Mouse (Mus musculus) layer of hippocampus, adult 2 months (tissue): ENCODE results near the gene Zfp119b. TPM values are rescaled to one million over a fixed set of nuclear protein-coding genes. Genes with fewer than 3 reads are reported as not detected.
A peak's percentile ranks its signal among the peaks of the same experiment; 100 is the strongest.
"Not testable (repeated sequence)": the region's sequence is repeated elsewhere in the genome, so short reads cannot be mapped to it uniquely, and the experiment has no call there.

Experiments
- DNase-seq, 2 experiments: peaks; one replicate each; pipeline ENCODE4 v3.0.0; 2022; ENCODE audit warnings: low spot score in 2 of 2
- H3K27ac ChIP-seq: fragments of 200-600 bp; 2 replicates; pipeline ENCODE4 v1.8.1; 2022
- H3K4me3 ChIP-seq: fragments of 200-600 bp; 2 replicates; pipeline ENCODE4 v1.8.1; 2022; ENCODE audit warnings: mild to moderate bottlenecking
- CTCF ChIP-seq: fragments of 200-600 bp; conservative IDR thresholded peaks from 2 replicates; pipeline ENCODE4 v1.8.1; 2022; ENCODE audit warnings: antibody characterized with exemption, mild to moderate bottlenecking, moderate library complexity
- total RNA-seq, 2 experiments: library from RNA; stranded (reverse); gene quantifications; 2 replicates each; pipeline ENCODE4 v1.2.3; 2021

The Zfp119b gene
- total RNA-seq, 2 experiments from 2014 or later = 3.5 to 4.0 TPM

DNA sequence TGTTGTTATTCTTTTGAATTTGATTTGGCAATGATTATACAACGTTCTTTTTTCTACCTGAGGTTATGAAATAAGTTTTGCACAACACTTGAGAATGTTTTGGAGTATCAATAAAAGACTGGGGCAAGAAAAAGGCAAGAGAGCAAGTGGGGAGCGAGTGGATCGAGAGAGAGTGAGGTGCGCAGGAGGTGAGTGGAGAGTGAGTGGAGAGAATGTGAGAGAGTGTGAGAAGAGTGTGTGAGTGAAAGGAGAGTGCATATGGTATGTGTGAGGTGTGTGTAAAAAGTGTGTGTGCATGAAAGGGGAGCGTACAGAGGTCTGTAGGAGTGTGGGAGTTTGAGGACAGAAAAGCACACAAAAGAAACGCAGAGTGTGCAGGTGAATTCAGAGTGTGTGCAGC is 45.2 kb downstream of the Zfp119b start:
- no peak overlapping the region for H3K4me3 ChIP-seq
- DNase-seq = no peak
- TF ChIP-seq CTCF = no peak
- no peak overlapping the region for H3K27ac ChIP-seq

DNA sequence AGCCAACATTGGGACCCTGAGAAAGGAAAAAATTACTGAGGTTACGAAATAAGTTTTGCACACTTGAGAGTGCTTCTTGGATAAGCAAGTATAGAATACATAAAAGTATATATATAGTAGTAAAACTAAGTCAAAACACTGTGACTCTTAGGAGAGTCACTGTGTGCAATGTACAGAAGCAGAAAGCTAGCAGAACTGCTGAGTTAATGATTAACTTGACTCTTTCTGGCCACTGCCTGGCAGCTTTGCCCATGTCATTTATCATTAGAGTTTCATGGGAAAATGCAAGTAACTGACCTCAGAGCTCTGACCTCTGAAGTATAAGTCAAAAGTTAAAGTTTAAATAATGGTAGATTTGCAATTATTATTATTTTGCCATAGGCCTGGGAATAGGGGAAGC is 45.6 kb downstream of the Zfp119b start:
- Histone ChIP-seq H3K4me3 (no peak overlapping the region), H3K27ac (no peak overlapping the region)
- no peak for DNase-seq
- TF ChIP-seq CTCF = no peak

DNA sequence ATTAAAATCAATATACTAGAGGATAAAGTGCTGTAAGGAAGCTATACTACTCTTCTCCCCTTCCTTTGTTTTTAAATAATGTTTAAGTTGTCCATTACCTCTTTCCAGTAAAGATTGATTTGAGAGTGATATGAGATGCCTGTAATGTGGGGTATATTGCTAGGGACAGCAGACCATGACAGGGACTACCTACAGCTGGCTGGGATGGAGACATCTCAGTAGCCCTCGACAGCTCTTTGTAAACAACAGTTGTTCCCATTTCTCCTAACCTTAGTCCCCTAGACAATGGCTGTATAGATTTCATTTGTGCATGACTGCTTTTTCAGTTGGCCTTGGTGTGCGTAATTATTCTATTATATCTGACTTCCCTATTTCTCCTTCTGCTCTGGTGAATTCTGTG is 46.2 kb downstream of the Zfp119b start:
- TF ChIP-seq CTCF = no peak
- DNase-seq = no peak
- Histone ChIP-seq H3K27ac (no peak overlapping the region), H3K4me3 (no peak overlapping the region)

DNA sequence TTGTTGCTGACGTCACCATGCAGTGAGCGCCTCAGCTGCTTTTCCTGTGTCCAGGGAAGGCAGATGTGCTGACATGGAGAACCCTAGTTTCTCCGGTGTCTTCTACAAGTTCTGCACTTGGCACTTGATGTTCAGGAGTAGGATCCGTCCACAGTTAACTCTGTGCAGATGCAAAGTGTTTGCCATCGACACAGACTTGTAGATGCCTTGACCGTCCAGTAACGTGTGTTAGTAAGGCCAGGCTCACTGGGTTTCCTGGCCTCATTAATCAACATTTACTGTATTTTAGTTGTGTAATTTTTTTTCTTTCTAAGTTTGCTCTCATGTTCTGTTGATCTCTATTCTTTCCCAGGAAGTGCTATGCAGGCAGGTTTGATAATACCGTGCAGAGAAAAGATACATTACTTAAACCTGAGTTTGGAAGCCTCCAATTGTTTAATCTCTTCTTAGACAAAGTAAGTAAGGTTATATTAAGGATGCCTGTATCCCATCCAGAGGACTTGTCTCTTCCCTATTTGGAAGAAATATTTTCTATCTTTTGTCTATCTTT is 56.8 kb downstream of the Zfp119b start:
- peak overlapping the region; percentile 89 for H3K27ac ChIP-seq
- not testable (repeated sequence) for DNase-seq
- H3K4me3 ChIP-seq = peak overlapping the region; percentile 55

Other genes with a start within 250 kb of the Zfp119b start
- 1 to 10 TPM; 6.5 to 7.5 TPM for gene Pot1b, start 236.9 kb downstream of the Zfp119b start, total RNA-seq
- not detected for gene Adgre4, start 199.5 kb downstream of the Zfp119b start, total RNA-seq
- gene Zfp119a, start 70.6 kb downstream of the Zfp119b start, total RNA-seq = 1 to 10 TPM; 5.0 to 7.4 TPM
- 1 to 10 TPM; 6.2 to 6.9 TPM for gene Zfp959, start 57.4 kb downstream of the Zfp119b start, total RNA-seq
- gene Ebi3, start 3.1 kb upstream of the Zfp119b start, total RNA-seq = 1 to 10 TPM; 1.0 to 1.6 TPM
- gene Yju2, start 9.6 kb upstream of the Zfp119b start, total RNA-seq = 10 to 100 TPM; 18.1 to 19.0 TPM
- gene Shd, start 21.0 kb upstream of the Zfp119b start, total RNA-seq = 10 to 100 TPM; 23.7 to 28.4 TPM
- 10 to 100 TPM; 67.2 to 69.0 TPM for gene Fsd1, start 37.0 kb upstream of the Zfp119b start, total RNA-seq
- gene Stap2, start 56.1 kb upstream of the Zfp119b start, total RNA-seq = 1 to 10 TPM; 2.2 to 2.8 TPM
- gene Mpnd, start 56.2 kb upstream of the Zfp119b start, total RNA-seq = 100 to 1,000 TPM; 101 to 103 TPM
- gene Sh3gl1, start 87.1 kb upstream of the Zfp119b start, total RNA-seq = 10 to 100 TPM; 63.0 to 69.7 TPM
- gene Chaf1a, start 90.9 kb upstream of the Zfp119b start, total RNA-seq = 1 to 10 TPM; 2.7 to 3.3 TPM
- 10 to 100 TPM; 82.9 to 89.3 TPM for gene Ubxn6, start 125.5 kb upstream of the Zfp119b start, total RNA-seq
- 100 to 1,000 TPM; 122 to 135 TPM for gene Hdgfl2, start 130.1 kb upstream of the Zfp119b start, total RNA-seq
- gene Plin4, start 160.3 kb upstream of the Zfp119b start, total RNA-seq = 10 to 100 TPM in 1 of 2 experiments, 1 to 10 TPM in 1; 7.5 to 10.1 TPM
- gene Plin5, start 168.1 kb upstream of the Zfp119b start, total RNA-seq = under 1 TPM; 0.54 to 0.76 TPM
- 1 to 10 TPM in 1 of 2 experiments, under 1 TPM in 1; 0.77 to 1.6 TPM for gene Lrg1, start 172.5 kb upstream of the Zfp119b start, total RNA-seq
- gene Sema6b, start 190.8 kb upstream of the Zfp119b start, total RNA-seq = 100 to 1,000 TPM; 125 to 133 TPM
- gene Tnfaip8l1, start 213.0 kb upstream of the Zfp119b start, total RNA-seq = 1 to 10 TPM; 5.4 to 7.0 TPM
- gene Mydgf, start 234.4 kb upstream of the Zfp119b start, total RNA-seq = 10 to 100 TPM; 40.6 to 41.1 TPM